In the genomic region with DNA sequence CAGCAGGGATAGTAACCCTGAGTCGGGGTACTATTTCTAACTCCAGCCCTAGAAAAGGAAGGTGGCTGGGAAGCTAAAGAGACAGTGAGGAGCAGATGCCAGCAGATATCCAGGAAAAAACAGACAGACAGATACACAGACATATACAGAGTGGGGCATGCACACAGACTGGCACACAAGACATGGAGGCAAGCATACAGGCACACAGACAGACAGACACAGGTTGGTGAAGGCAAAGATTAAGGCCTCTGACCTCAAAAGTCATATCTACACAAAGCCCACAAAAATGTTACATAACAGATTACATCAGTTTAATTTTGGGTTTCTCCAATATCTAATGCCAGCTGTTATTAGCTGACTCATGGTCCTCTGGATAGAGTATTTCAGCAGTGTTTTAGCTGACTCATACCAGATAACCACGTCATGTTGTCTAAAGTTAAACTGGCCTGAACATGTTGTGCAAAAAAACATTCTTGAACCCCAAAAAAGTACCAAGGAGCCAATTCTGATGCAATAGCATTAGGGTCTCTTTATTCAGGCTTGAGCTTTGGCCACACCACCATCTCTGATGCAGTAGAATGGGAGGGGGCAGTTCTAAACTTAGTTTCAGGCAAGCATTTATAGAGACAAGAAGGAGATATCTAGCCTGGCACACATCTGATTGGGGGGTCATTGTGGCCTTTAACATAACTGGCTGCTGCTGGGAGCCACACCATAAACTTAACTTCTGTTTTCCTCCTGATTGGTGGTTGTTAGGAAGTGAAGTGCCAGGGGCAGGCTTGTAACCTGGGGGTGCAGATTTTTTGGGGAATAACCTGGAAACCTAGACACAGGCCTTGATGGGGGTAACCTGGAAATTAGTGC, we compare ENCODE assay signal across 21 mouse cellular contexts.
A peak's percentile ranks its signal among the peaks of the same experiment; 100 is the strongest.
DNase-seq lines count a peak whose midpoint lies in the region; ATAC-seq and TF ChIP-seq lines count a peak whose summit lies in the region.
"Had no signal": no experiment of that assay in that cellular context is flagged by ENCODE, and none has a peak within 500 bp of the region (broad histone marks: within the 10 kb centered on the region; RNA-seq: fewer than 3 reads in every experiment).

No protein-coding gene starts in this region.

- H3K9ac ChIP-seq in MEL (ENCODE audit: control insufficient read depth, low read depth, low read length, poor library complexity, severe bottlenecking) = no peak overlapping the region
- H3K9ac ChIP-seq in liver, postnatal 0 days (replicated peaks) = 0 out of 2 replicates have a peak overlapping the region, but pooled peaks have one; percentile 7
- H3K9ac ChIP-seq in forebrain, embryonic 11.5 days (ENCODE audit: low read length) = no peak overlapping the region
- H3K9ac ChIP-seq: embryonic facial prominence, embryonic 12.5 days; forebrain, embryonic 15.5 days; heart, embryonic 15.5 days; hindbrain, embryonic 15.5 days; neural tube, embryonic 13.5 days had no signal

- no peaks in the 10 kb centered on the region for H3K27me3 ChIP-seq in MEL (ENCODE audit: control insufficient read depth in 1 of 2, insufficient read depth in 2 of 2, low read length in 2 of 2)
- H3K27me3 ChIP-seq in liver, postnatal 0 days (ENCODE audit: insufficient read depth, low read length) = no peaks in the 10 kb centered on the region
- H3K27me3 ChIP-seq in forebrain, embryonic 11.5 days (ENCODE audit: control insufficient read depth, insufficient read depth, low read length) = no peaks in the 10 kb centered on the region
- H3K27me3 ChIP-seq: embryonic facial prominence, embryonic 12.5 days; forebrain, embryonic 15.5 days; heart, embryonic 15.5 days; hindbrain, embryonic 15.5 days; neural tube, embryonic 13.5 days had no signal

- H3K79me2 ChIP-seq in MEL (ENCODE audit: control insufficient read depth, insufficient read depth, low read length, poor library complexity) = no peaks in the 10 kb centered on the region

- 54% methylated on average over 2 of the region's 2 CpGs for WGBS in liver, postnatal 0 days (ENCODE audit: insufficient replicate concordance)
- whole genome bisulfite sequencing in forebrain, embryonic 11.5 days = 84% methylated on average over 2 of the region's 2 CpGs

- intact Hi-C loops in heart, postnatal 10 days (cut with DNase I) = no loop called here
- intact Hi-C loops in left cerebral cortex, adult 2 months (cut with DNase I) = no loop called here

- peak; percentile 72 to 76 for TF ChIP-seq EP300 in MEL (IDR thresholded peaks at IDR 0.05; ENCODE audit: low read depth in 1 of 2, low read length in 2 of 2)
- peak; percentile 95 for TF ChIP-seq EP300 in liver, postnatal 0 days (IDR thresholded peaks at IDR 0.05; ENCODE audit: low read depth)

- H3K36me3 ChIP-seq in MEL (ENCODE audit: control insufficient read depth in 1 of 2, insufficient read depth in 2 of 2, low read length in 2 of 2) = peaks cover 0 to 9% of the 10 kb centered on the region in 2 experiments; a peak in 2 of 4 replicates
- no peaks in the 10 kb centered on the region for H3K36me3 ChIP-seq in liver, postnatal 0 days (replicated peaks; ENCODE audit: insufficient read depth, low read length)
- H3K36me3 ChIP-seq in forebrain, embryonic 11.5 days (ENCODE audit: control insufficient read depth, insufficient read depth, low read length) = no peaks in the 10 kb centered on the region
- H3K36me3 ChIP-seq: embryonic facial prominence, embryonic 12.5 days; forebrain, embryonic 15.5 days; heart, embryonic 15.5 days; hindbrain, embryonic 15.5 days; neural tube, embryonic 13.5 days had no signal

- ATAC-seq in liver, postnatal 0 days = peak; percentile 95
- no peak for ATAC-seq in forebrain, embryonic 11.5 days (replicated peaks; ENCODE audit: low FRiP score)
- ATAC-seq: forebrain, embryonic 15.5 days had no signal

- peak; percentile 60 for DNase-seq in heart, adult 11 months
- DNase-seq in heart, postnatal 10 days = no peak
- peak; percentile 57 for DNase-seq in MEL (ENCODE audit: low read depth, low spot score)
- DNase-seq in liver, postnatal 0 days = no peak
- DNase-seq in forebrain, embryonic 11.5 days (ENCODE audit: low spot score) = no peak
- no peak for DNase-seq in left cerebral cortex, adult 2 months (ENCODE audit: extremely low spot score in 1 of 2, low spot score in 2 of 2)
- DNase-seq in gastrocnemius, adult 8-10 months (ENCODE audit: low spot score in 2 of 2) = no peak
- DNase-seq: adrenal gland, postnatal 14 days; cerebellum, postnatal 36 days; gastrocnemius, adult 2 months; kidney, adult 18-20 months; lung, adult 18-20 months; lung, postnatal 4 days; spleen, adult 18-20 months; thymus, postnatal 4 days had no signal

- no peak for TF ChIP-seq CTCF in MEL (IDR thresholded peaks at IDR 0.05 in 2 of 3, conservative IDR thresholded peaks at IDR 0.05 in 1 of 3; ENCODE audit: control insufficient read depth in 1 of 3, insufficient read depth in 1 of 3, low read depth in 2 of 3, low read length in 3 of 3, poor library complexity in 1 of 3, severe bottlenecking in 1 of 3)
- TF ChIP-seq CTCF in embryonic fibroblast, embryonic 13.5 days (IDR thresholded peaks at IDR 0.05; ENCODE audit: borderline replicate concordance, insufficient read depth, low read length) = no peak
- no peak for TF ChIP-seq CTCF in liver, postnatal 0 days (IDR thresholded peaks at IDR 0.05; ENCODE audit: low read depth)
- TF ChIP-seq CTCF in left cerebral cortex, adult 2 months (IDR thresholded peaks at IDR 0.05) = no peak

- H3K4me2 ChIP-seq in liver, postnatal 0 days (ENCODE audit: low read depth, low read length) = peak overlapping the region; percentile 18; the same call in 1 of the 2 replicates
- no peak overlapping the region for H3K4me2 ChIP-seq in forebrain, embryonic 11.5 days (ENCODE audit: low read depth, low read length, severe bottlenecking)
- H3K4me2 ChIP-seq: embryonic facial prominence, embryonic 12.5 days; forebrain, embryonic 15.5 days; heart, embryonic 15.5 days; hindbrain, embryonic 15.5 days; neural tube, embryonic 13.5 days had no signal

- no peak overlapping the region for H3K4me3 ChIP-seq in MEL (ENCODE audit: control insufficient read depth in 1 of 2, insufficient read depth in 1 of 2, low read depth in 2 of 2, low read length in 2 of 2)
- H3K4me3 ChIP-seq in embryonic fibroblast, embryonic 13.5 days (ENCODE audit: insufficient read depth, low read length) = no peak overlapping the region
- no peak overlapping the region for H3K4me3 ChIP-seq in liver, postnatal 0 days (ENCODE audit: low read depth, low read length)
- H3K4me3 ChIP-seq in forebrain, embryonic 11.5 days (ENCODE audit: low read depth, low read length) = no peak overlapping the region
- H3K4me3 ChIP-seq in left cerebral cortex, adult 2 months = no peak overlapping the region
- H3K4me3 ChIP-seq: embryonic facial prominence, embryonic 12.5 days; forebrain, embryonic 15.5 days; gastrocnemius, adult 2 months; heart, embryonic 15.5 days; hindbrain, embryonic 15.5 days; neural tube, embryonic 13.5 days had no signal

- 0 out of 2 replicates have a peak overlapping the region, but pooled peaks have one; percentile 15 for H3K27ac ChIP-seq in MEL (ENCODE audit: control insufficient read depth, low read depth, low read length)
- peak overlapping the region; percentile 62; the same call in 1 of the 2 replicates for H3K27ac ChIP-seq in embryonic fibroblast, embryonic 13.5 days (ENCODE audit: insufficient read depth, low read length)
- H3K27ac ChIP-seq in liver, postnatal 0 days (ENCODE audit: low read depth) = peak overlapping the region; percentile 76
- no peak overlapping the region for H3K27ac ChIP-seq in forebrain, embryonic 11.5 days (ENCODE audit: low read depth, low read length)
- no peak overlapping the region for H3K27ac ChIP-seq in left cerebral cortex, adult 2 months
- H3K27ac ChIP-seq: embryonic facial prominence, embryonic 12.5 days; forebrain, embryonic 15.5 days; gastrocnemius, adult 2 months; heart, embryonic 15.5 days; hindbrain, embryonic 15.5 days; neural tube, embryonic 13.5 days had no signal

- H3K4me1 ChIP-seq in MEL (ENCODE audit: control insufficient read depth in 1 of 2, insufficient read depth in 2 of 2, low read length in 2 of 2) = peaks cover 4 to 9% of the 10 kb centered on the region in 2 experiments; a peak in 3 of 4 replicates
- H3K4me1 ChIP-seq in embryonic fibroblast, embryonic 13.5 days (ENCODE audit: control insufficient read depth, insufficient read depth, low read length) = peaks cover 6% of the 10 kb centered on the region
- H3K4me1 ChIP-seq in liver, postnatal 0 days (ENCODE audit: insufficient read depth) = no peaks in the 10 kb centered on the region
- no peaks in the 10 kb centered on the region for H3K4me1 ChIP-seq in forebrain, embryonic 11.5 days (replicated peaks; ENCODE audit: control insufficient read depth, insufficient read depth, low read length)
- H3K4me1 ChIP-seq: embryonic facial prominence, embryonic 12.5 days; forebrain, embryonic 15.5 days; heart, embryonic 15.5 days; hindbrain, embryonic 15.5 days; neural tube, embryonic 13.5 days had no signal

- no peak for TF ChIP-seq POLR2A in MEL (IDR thresholded peaks at IDR 0.05; ENCODE audit: control insufficient read depth in 1 of 2, insufficient read depth in 1 of 2, low read depth in 1 of 2, low read length in 2 of 2, poor library complexity in 1 of 2)
- TF ChIP-seq POLR2A in embryonic fibroblast, embryonic 13.5 days (IDR thresholded peaks at IDR 0.05; ENCODE audit: low read depth, low read length) = no peak

- H3K9me3 ChIP-seq in MEL (replicated peaks; ENCODE audit: insufficient read depth, low read length) = no peaks in the 10 kb centered on the region
- no peaks in the 10 kb centered on the region for H3K9me3 ChIP-seq in liver, postnatal 0 days (ENCODE audit: low read length)
- H3K9me3 ChIP-seq in forebrain, embryonic 11.5 days (ENCODE audit: control insufficient read depth, low read length) = no peaks in the 10 kb centered on the region
- H3K9me3 ChIP-seq: embryonic facial prominence, embryonic 12.5 days; forebrain, embryonic 15.5 days; heart, embryonic 15.5 days; hindbrain, embryonic 15.5 days; neural tube, embryonic 13.5 days had no signal

- TF ChIP-seq RAD21 in MEL (IDR thresholded peaks at IDR 0.05; ENCODE audit: low read depth, low read length) = no peak

TF ChIP-seq in MEL, 35 proteins besides CTCF, POLR2A, EP300 and RAD21 (continues in another document):
- TF ChIP-seq POLR2AphosphoS5 (IDR thresholded peaks at IDR 0.05; ENCODE audit: borderline replicate concordance, low read depth, low read length) (no peak), JUND (IDR thresholded peaks at IDR 0.05; ENCODE audit: low read depth, low read length) (no peak), TCF12 (IDR thresholded peaks at IDR 0.05; ENCODE audit: low read depth, low read length) (peak; percentile 74), NRF1 (IDR thresholded peaks at IDR 0.05; ENCODE audit: insufficient read depth, low read depth, low read length, poor library complexity, severe bottlenecking) (no peak), ZNF384 (IDR thresholded peaks at IDR 0.05; ENCODE audit: low read depth, low read length) (no peak), TBP (IDR thresholded peaks at IDR 0.05; ENCODE audit: low read depth, low read length) (no peak), MYC (IDR thresholded peaks at IDR 0.05; ENCODE audit: low read depth, low read length) (no peak; the same call in 1 of the 2 replicates), KAT2A (conservative IDR thresholded peaks at IDR 0.05; ENCODE audit: low read depth, low read length) (no peak), NELFE (IDR thresholded peaks at IDR 0.05; ENCODE audit: low read depth, low read length) (no peak), ELF1 (IDR thresholded peaks at IDR 0.05; ENCODE audit: low read depth, low read length) (no peak)

Comparison
In these comparisons a context has a peak if more than half of its experiments do, and no peak if none do; other contexts are left out.
1. DNase-seq: peak in heart, adult 11 months (single experiment) and MEL (single experiment); none in heart, postnatal 10 days (0 of 2), liver, postnatal 0 days (single experiment), forebrain, embryonic 11.5 days (single experiment), left cerebral cortex, adult 2 months (0 of 2) and gastrocnemius, adult 8-10 months (0 of 2).
2. H3K27ac ChIP-seq: peak in MEL (single experiment), embryonic fibroblast, embryonic 13.5 days (single experiment) and liver, postnatal 0 days (single experiment); none in forebrain, embryonic 11.5 days (single experiment) and left cerebral cortex, adult 2 months (single experiment).